Mouse (Mus musculus) forelimb bud, embryonic 11.5 days (tissue): ENCODE measurements around the gene Mrpl43.

Source experiments
- DNase-seq: peaks from one replicate; pipeline ENCODE4 v3.0.0-alpha.2; 2012; ENCODE audit warnings: low read depth, low spot score

The Mrpl43 gene

GRCm38 (mm10) chr19:45007425-45008191, 1.4 kb upstream of the Mrpl43 start:
- no peak for DNase-seq

- DNase-seq, result no peak
These were observed 779 bp upstream of the Mrpl43 start for GRCm38 (mm10) chr19:45007021-45007420.

GRCm38 (mm10) chr19:45005444-45005843, 798 bp downstream of the Mrpl43 start, which contains the start of gene Twnk:
TSS of gene Twnk (plus strand) at chr19:45005663.
- DNase-seq, result no peak

- DNase-seq, result no peak
These were observed 2.3 kb downstream of the Mrpl43 start for GRCm38 (mm10) chr19:45003740-45004516.

GRCm38 (mm10) chr19:45002301-45002700, 3.9 kb downstream of the Mrpl43 start:
- DNase-seq, result no peak

- DNase-seq, result no peak
These were observed 6.6 kb downstream of the Mrpl43 start for GRCm38 (mm10) chr19:44999647-45000046.

GRCm38 (mm10) chr19:44997786-44998185, 8.5 kb downstream of the Mrpl43 start:
- DNase-seq, result no peak

- no peak for DNase-seq
These were observed 13.5 kb downstream of the Mrpl43 start for GRCm38 (mm10) chr19:44992712-44993111.

- DNase-seq, result no peak
These were observed 14.0 kb downstream of the Mrpl43 start for GRCm38 (mm10) chr19:44992246-44992645.

- DNase-seq, result no peak
These were observed 15.2 kb downstream of the Mrpl43 start for GRCm38 (mm10) chr19:44991031-44991430.

- DNase-seq, result no peak
These were observed 16.4 kb downstream of the Mrpl43 start for GRCm38 (mm10) chr19:44989567-44990495.

- peak; percentile 55 for DNase-seq
These were observed 17.2 kb downstream of the Mrpl43 start, which contains the start of gene Sema4g for GRCm38 (mm10) chr19:44988831-44989566. TSS of gene Sema4g (plus strand) at chr19:44989101.

GRCm38 (mm10) chr19:44988321-44988720, 17.9 kb downstream of the Mrpl43 start:
- DNase-seq, result no peak

GRCm38 (mm10) chr19:44987851-44988250, 18.4 kb downstream of the Mrpl43 start:
- no peak for DNase-seq

GRCm38 (mm10) chr19:44987004-44987403, 19.2 kb downstream of the Mrpl43 start:
- no peak for DNase-seq

GRCm38 (mm10) chr19:44985159-44985988, 20.9 kb downstream of the Mrpl43 start:
- no peak for DNase-seq

GRCm38 (mm10) chr19:44984420-44984819, 21.8 kb downstream of the Mrpl43 start:
- DNase-seq, result no peak

GRCm38 (mm10) chr19:44983366-44983765, 22.9 kb downstream of the Mrpl43 start:
- DNase-seq, result no peak

GRCm38 (mm10) chr19:44982477-44983115, 23.6 kb downstream of the Mrpl43 start:
- no peak for DNase-seq
